Mouse (Mus musculus) heart, embryonic 13.5 days (tissue): ENCODE results near the gene Loxl4. TPM values are rescaled to one million over a fixed set of nuclear protein-coding genes. Genes with fewer than 3 reads are reported as not detected.

Experiments used
- ATAC-seq: fragments of 200-750 bp; cut with Nextera tagmentation; 2 replicates; pipeline ENCODE4 v1.8.0; 2017; ENCODE audit warnings: moderate TSS enrichment; ENCODE audit not compliant: insufficient number of reproducible peaks, low FRiP score, low TSS enrichment; ENCODE audit errors: extremely low read depth
- H3K27ac ChIP-seq: fragments of 300-500 bp; sonication (generic); replicated peaks from 2 replicates; pipeline ENCODE4 v1.5.1; 2015; ENCODE audit warnings: moderate library complexity, mild to moderate bottlenecking, inconsistent platforms
- H3K27me3 ChIP-seq: fragments of 300-500 bp; sonication (generic); replicated peaks from 2 replicates; pipeline ENCODE4 v1.6.1; 2015; ENCODE audit warnings: mild to moderate bottlenecking, inconsistent platforms
- H3K36me3 ChIP-seq: fragments of 300-500 bp; sonication (generic); 2 replicates; pipeline ENCODE4 v1.6.1; 2015; ENCODE audit warnings: mild to moderate bottlenecking, inconsistent platforms
- H3K4me1 ChIP-seq: fragments of 300-500 bp; sonication (generic); 2 replicates; pipeline ENCODE4 v1.6.1; 2015; ENCODE audit warnings: inconsistent platforms
- H3K4me2 ChIP-seq: fragments of 300-500 bp; sonication (generic); 2 replicates; pipeline ENCODE4 v1.6.1; 2015; ENCODE audit warnings: inconsistent platforms, mild to moderate bottlenecking, moderate library complexity
- H3K4me3 ChIP-seq: fragments of 300-500 bp; sonication (generic); 2 replicates; pipeline ENCODE4 v1.5.1; 2015; ENCODE audit warnings: moderate library complexity, mild to moderate bottlenecking, inconsistent platforms
- H3K9ac ChIP-seq: fragments of 300-500 bp; sonication (generic); 2 replicates; pipeline ENCODE4 v1.6.1; 2015; ENCODE audit warnings: inconsistent platforms, mild to moderate bottlenecking, moderate library complexity
- H3K9me3 ChIP-seq: fragments of 300-500 bp; sonication (generic); 2 replicates; pipeline ENCODE4 v1.6.1; 2016; ENCODE audit warnings: inconsistent platforms
- WGBS: fragments of 180-500 bp; shearing (Covaris S2); methylation state at CpG from one replicate; pipeline ENCODE4 v1.1.7; 2015; ENCODE audit warnings: mixed read lengths; 5-methylcytosine and 5-hydroxymethylcytosine counted together
- polyA plus RNA-seq: library from polyadenylated mRNA; unstranded; fragments of >200 nt; fragmentation: Nextera tagmentation; extraction: Ambion mirVana; gene quantifications from 2 replicates; pipeline ENCODE4 v1.2.1, GENCODE M21; 2015

Loxl4 gene
- polyA plus RNA-seq, 1 experiment from 2014 or later: 0.12 TPM

GRCm38 (mm10) chr19:42587704-42588103 is 24.9 kb downstream of the Loxl4 start:
- Histone ChIP-seq H3K4me3 (no peak overlapping the region), H3K27ac (peak overlapping the region; percentile 25; the same call in 1 of the 2 replicates), H3K4me2 (no peak overlapping the region), H3K9ac (no peak overlapping the region; the same call in 1 of the 2 replicates), H3K4me1 (peaks cover 25% of the 10 kb centered on the region), H3K27me3 (no peaks in the 10 kb centered on the region), H3K9me3 (no peaks in the 10 kb centered on the region), H3K36me3 (peaks cover 45% of the 10 kb centered on the region)
- no peak for ATAC-seq
- WGBS: 45% methylated on average over 2 of the region's 2 CpGs

GRCm38 (mm10) chr19:42584188-42584587 is 28.4 kb downstream of the Loxl4 start:
- no peak for ATAC-seq
- H3K9me3 ChIP-seq: no peaks in the 10 kb centered on the region
- H3K27me3 ChIP-seq: no peaks in the 10 kb centered on the region
- no peak overlapping the region for H3K4me2 ChIP-seq
- peaks cover 25% of the 10 kb centered on the region for H3K4me1 ChIP-seq
- peaks cover 28% of the 10 kb centered on the region for H3K36me3 ChIP-seq
- H3K4me3 ChIP-seq: no peak overlapping the region
- 66% methylated on average over 3 of the region's 3 CpGs for WGBS
- no peak overlapping the region for H3K9ac ChIP-seq
- H3K27ac ChIP-seq: no peak overlapping the region

- no peak overlapping the region; the same call in 1 of the 2 replicates for H3K27ac ChIP-seq
- WGBS: 83% methylated on average over 5 of the region's 5 CpGs
Observed at GRCm38 (mm10) chr19:42583677-42584076, 28.9 kb downstream of the Loxl4 start.

GRCm38 (mm10) chr19:42582811-42583370 is 29.7 kb downstream of the Loxl4 start:
- H3K27ac ChIP-seq: no peak overlapping the region
- no peak for ATAC-seq
- H3K4me3 ChIP-seq: no peak overlapping the region
- 87% methylated on average over 13 of the region's 13 CpGs for WGBS
- H3K4me1 ChIP-seq: peaks cover 17% of the 10 kb centered on the region
- no peak overlapping the region for H3K9ac ChIP-seq
- H3K36me3 ChIP-seq: peaks cover 28% of the 10 kb centered on the region
- 0 out of 2 replicates have a peak overlapping the region, but pooled peaks have one; percentile 9 for H3K4me2 ChIP-seq
- no peaks in the 10 kb centered on the region for H3K27me3 ChIP-seq
- H3K9me3 ChIP-seq: no peaks in the 10 kb centered on the region

More at GRCm38 (mm10) chr19:42583677-42584076, 28.9 kb downstream of the Loxl4 start:
- H3K9me3 ChIP-seq: no peaks in the 10 kb centered on the region
- no peak overlapping the region for H3K4me3 ChIP-seq
- peaks cover 25% of the 10 kb centered on the region for H3K4me1 ChIP-seq
- 0 out of 2 replicates have a peak overlapping the region, but pooled peaks have one; percentile 9 for H3K4me2 ChIP-seq
- no peak overlapping the region for H3K9ac ChIP-seq
- ATAC-seq: no peak
- H3K27me3 ChIP-seq: no peaks in the 10 kb centered on the region
- peaks cover 28% of the 10 kb centered on the region for H3K36me3 ChIP-seq

- Histone ChIP-seq H3K9me3 (no peaks in the 10 kb centered on the region), H3K36me3 (peaks cover 29% of the 10 kb centered on the region), H3K4me2 (no peak overlapping the region), H3K27me3 (no peaks in the 10 kb centered on the region), H3K27ac (no peak overlapping the region), H3K4me3 (no peak overlapping the region), H3K4me1 (peaks cover 4% of the 10 kb centered on the region; the same call in 1 of the 2 replicates), H3K9ac (no peak overlapping the region)
- 23% methylated on average over 4 of the region's 4 CpGs for WGBS
- no peak for ATAC-seq
Observed at GRCm38 (mm10) chr19:42580701-42581100, 31.9 kb downstream of the Loxl4 start.

- WGBS: 79% methylated on average over 4 of the region's 4 CpGs
- Histone ChIP-seq H3K27me3 (no peaks in the 10 kb centered on the region), H3K4me2 (no peak overlapping the region), H3K9ac (no peak overlapping the region), H3K9me3 (no peaks in the 10 kb centered on the region), H3K4me1 (peaks cover 4% of the 10 kb centered on the region; the same call in 1 of the 2 replicates), H3K27ac (no peak overlapping the region), H3K4me3 (no peak overlapping the region), H3K36me3 (peaks cover 13% of the 10 kb centered on the region)
- ATAC-seq: no peak
Observed at GRCm38 (mm10) chr19:42578631-42579030, 34.0 kb downstream of the Loxl4 start.

GRCm38 (mm10) chr19:42576856-42577255 is 35.8 kb downstream of the Loxl4 start:
- Histone ChIP-seq H3K27ac (no peak overlapping the region), H3K36me3 (0 out of 2 replicates have a peak, but pooled peaks cover 6% of the 10 kb centered on the region), H3K9me3 (no peaks in the 10 kb centered on the region), H3K27me3 (no peaks in the 10 kb centered on the region), H3K4me3 (no peak overlapping the region), H3K4me2 (no peak overlapping the region), H3K4me1 (peaks cover 4% of the 10 kb centered on the region; the same call in 1 of the 2 replicates), H3K9ac (no peak overlapping the region)
- ATAC-seq: no peak
- 89% methylated on average over 1 of the region's 1 CpGs for WGBS

- no peak for ATAC-seq
- Histone ChIP-seq H3K36me3 (0 out of 2 replicates have a peak, but pooled peaks cover 6% of the 10 kb centered on the region), H3K9me3 (no peaks in the 10 kb centered on the region), H3K9ac (no peak overlapping the region), H3K4me3 (no peak overlapping the region), H3K4me2 (no peak overlapping the region), H3K4me1 (no peaks in the 10 kb centered on the region), H3K27ac (no peak overlapping the region), H3K27me3 (no peaks in the 10 kb centered on the region)
- 66% methylated on average over 2 of the region's 2 CpGs for WGBS
Observed at GRCm38 (mm10) chr19:42575317-42575716, 37.3 kb downstream of the Loxl4 start.

- Histone ChIP-seq H3K4me3 (no peak overlapping the region), H3K9me3 (no peaks in the 10 kb centered on the region), H3K27ac (no peak overlapping the region), H3K27me3 (no peaks in the 10 kb centered on the region), H3K9ac (no peak overlapping the region), H3K36me3 (peaks cover 9% of the 10 kb centered on the region; the same call in 1 of the 2 replicates), H3K4me1 (peaks cover 4% of the 10 kb centered on the region; the same call in 1 of the 2 replicates), H3K4me2 (no peak overlapping the region)
- 77% methylated on average over 4 of the region's 4 CpGs for WGBS
- no peak for ATAC-seq
Observed at GRCm38 (mm10) chr19:42571291-42571690, 41.3 kb downstream of the Loxl4 start.

GRCm38 (mm10) chr19:42569076-42569475 is 43.5 kb downstream of the Loxl4 start:
- no peak for ATAC-seq
- H3K9ac ChIP-seq: no peak overlapping the region
- H3K4me3 ChIP-seq: no peak overlapping the region
- no peaks in the 10 kb centered on the region for H3K9me3 ChIP-seq
- no peaks in the 10 kb centered on the region for H3K27me3 ChIP-seq
- no peak overlapping the region for H3K27ac ChIP-seq
- peaks cover 4% of the 10 kb centered on the region; the same call in 1 of the 2 replicates for H3K4me1 ChIP-seq
- H3K4me2 ChIP-seq: no peak overlapping the region
- 73% methylated on average over 2 of the region's 2 CpGs for WGBS
- H3K36me3 ChIP-seq: peaks cover 13% of the 10 kb centered on the region

- Histone ChIP-seq H3K9ac (no peak overlapping the region), H3K4me2 (no peak overlapping the region), H3K27me3 (no peaks in the 10 kb centered on the region), H3K9me3 (no peaks in the 10 kb centered on the region), H3K27ac (no peak overlapping the region), H3K4me3 (no peak overlapping the region), H3K4me1 (peaks cover 4% of the 10 kb centered on the region; the same call in 1 of the 2 replicates), H3K36me3 (peaks cover 29% of the 10 kb centered on the region)
- ATAC-seq: no peak
Observed at GRCm38 (mm10) chr19:42567020-42567419, 45.6 kb downstream of the Loxl4 start.
